Mouse (Mus musculus) spleen, postnatal 14 days (tissue): ENCODE results near the gene Bckdhb.
A peak's percentile ranks its signal among the peaks of the same experiment; 100 is the strongest.
"Not testable (repeated sequence)": the region's sequence is repeated elsewhere in the genome, so short reads cannot be mapped to it uniquely, and the experiment has no call there.

Experiments
- DNase-seq, 2 experiments: peaks; one replicate each; pipeline ENCODE4 v3.0.0; 2021 to 2022; ENCODE audit warnings: low spot score in 2 of 2

Bckdhb gene

GRCm38 (mm10) chr9:83924878-83925687 lies at the start of gene Bckdhb:
TSS of gene Bckdhb (plus strand) at chr9:83925145.
- peak; percentile 79 to 85 for DNase-seq

DNA sequence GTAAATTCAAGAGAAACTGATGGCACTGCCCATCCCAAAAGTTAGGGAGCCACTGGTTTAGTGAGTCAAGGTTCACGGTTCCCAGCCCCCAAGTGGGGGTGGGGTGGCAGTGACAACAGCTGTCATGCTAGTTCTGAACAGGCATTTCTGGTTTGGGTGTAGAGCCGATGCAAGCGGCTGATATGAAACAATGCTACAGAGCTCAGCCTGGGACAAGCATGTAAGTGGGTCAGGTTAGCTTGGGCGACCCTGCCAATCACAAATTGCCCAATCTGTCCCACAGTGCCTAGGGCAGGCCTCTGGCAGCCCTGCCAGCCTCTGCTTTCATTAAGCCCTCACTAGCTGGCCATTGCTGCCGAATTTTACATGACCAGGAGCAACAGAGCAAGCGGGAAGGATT lies 42.8 kb upstream of the Bckdhb start:
- DNase-seq = no peak

GRCm38 (mm10) chr9:83886149-83886548 lies 38.8 kb upstream of the Bckdhb start:
- no peak for DNase-seq

DNA sequence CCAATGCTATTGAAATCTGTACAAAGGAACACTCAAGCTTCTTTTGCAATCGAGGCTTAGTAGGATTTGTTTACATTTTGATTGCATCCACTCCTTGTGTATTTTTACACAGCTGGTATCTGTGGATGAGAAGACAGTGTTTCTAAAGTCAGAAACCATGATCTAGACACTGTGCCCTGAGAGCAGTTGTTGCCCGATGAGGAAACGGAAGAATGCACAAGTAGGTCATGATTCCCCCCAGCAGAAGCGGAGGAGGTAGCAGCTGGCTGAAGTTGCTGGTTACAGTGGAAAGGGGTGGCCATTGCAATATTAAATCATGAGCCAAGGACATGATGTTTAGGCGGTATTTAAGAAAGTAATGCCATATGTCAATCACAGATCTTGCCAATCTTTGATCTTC lies 36.7 kb upstream of the Bckdhb start:
- DNase-seq = no peak

GRCm38 (mm10) chr9:83893073-83893472 lies 31.9 kb upstream of the Bckdhb start:
- DNase-seq = no peak

DNA sequence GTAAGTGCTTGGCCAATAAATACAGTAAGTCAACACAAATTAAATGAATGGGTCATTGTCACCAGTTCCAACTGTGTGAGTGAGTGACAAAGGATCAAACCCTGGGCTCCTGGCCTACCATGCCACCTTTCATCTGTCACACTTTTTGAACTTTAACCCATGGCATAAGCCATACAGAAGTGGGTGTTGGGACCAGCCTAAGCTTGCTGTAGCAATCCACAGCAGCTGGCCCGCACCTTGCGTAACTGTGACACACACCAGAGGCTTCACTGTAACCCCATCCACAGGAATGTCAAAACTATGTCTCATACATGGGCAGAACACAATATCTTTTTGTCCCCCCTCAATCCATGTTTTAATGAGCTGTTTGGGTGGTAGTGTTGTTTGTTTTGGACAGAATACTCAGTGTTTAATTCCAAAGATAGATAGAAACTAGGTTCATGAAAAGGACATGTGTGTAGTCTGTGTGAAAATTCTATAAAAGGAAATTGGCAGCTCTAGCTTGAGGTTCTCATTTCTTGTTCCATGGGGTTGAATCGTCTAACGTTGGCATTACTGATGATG lies 31.1 kb upstream of the Bckdhb start:
- no peak for DNase-seq

DNA sequence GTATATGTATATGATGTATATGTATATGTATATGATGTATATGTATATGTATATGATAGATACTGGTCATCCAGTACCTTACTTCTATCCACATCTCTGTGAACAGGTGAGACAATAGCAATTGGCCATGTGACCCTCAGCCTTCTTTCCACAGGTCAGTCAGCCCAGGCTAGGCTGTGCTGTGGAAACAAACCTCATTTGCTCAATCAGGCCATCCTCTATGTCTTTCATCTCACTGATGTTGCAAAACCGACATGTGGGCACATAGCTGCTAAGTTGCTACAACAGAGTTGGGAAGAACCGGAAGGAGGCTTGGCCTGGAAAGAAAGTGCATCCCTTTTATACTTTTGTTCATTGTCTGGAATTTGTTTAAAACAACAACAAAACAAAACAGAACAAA lies 22.9 kb upstream of the Bckdhb start:
- DNase-seq = no peak

- no peak for DNase-seq
Observed at GRCm38 (mm10) chr9:83905820-83906219, 19.1 kb upstream of the Bckdhb start.

DNA sequence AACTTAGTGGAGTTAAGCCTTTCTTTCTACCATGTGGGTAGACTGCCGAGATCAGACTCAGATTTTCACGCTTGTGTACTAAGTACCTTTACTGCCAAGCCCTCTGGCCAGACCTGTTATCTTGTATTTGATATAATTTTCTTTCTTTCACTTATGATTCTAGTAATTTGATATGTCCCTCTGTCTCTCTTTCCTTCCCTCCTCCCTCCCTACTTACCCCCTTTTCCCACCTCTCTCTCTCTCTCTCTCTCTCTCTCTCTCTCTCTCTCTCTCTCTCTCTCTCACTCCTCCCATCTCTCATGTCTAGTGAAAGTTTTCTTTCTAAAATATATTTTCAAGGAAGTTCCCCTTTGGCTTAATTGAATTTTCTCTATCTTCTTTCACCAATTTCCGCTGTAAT lies 17.9 kb upstream of the Bckdhb start:
- no peak for DNase-seq

- no peak for DNase-seq
Observed at GRCm38 (mm10) chr9:83909836-83910235, 15.1 kb upstream of the Bckdhb start.

DNA sequence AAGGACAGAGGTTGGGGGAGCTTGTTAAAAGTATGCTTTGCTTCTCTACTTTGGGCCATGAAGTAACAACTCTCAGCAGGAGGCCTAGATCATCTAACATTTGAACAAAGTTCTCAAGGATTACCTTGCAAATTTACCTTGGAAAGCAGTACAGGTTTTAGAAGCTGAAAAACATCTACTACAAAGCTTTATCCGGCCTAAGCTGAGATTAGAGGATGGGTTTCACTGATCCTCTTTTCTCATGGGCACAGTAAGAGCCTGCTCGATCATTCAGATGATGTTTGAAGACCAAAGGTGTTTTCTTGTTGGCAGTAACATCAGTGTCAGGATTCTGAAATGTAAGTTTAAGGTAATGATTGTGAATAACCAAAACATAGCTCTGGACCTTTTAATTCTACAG lies 14.0 kb upstream of the Bckdhb start:
- DNase-seq = no peak

DNA sequence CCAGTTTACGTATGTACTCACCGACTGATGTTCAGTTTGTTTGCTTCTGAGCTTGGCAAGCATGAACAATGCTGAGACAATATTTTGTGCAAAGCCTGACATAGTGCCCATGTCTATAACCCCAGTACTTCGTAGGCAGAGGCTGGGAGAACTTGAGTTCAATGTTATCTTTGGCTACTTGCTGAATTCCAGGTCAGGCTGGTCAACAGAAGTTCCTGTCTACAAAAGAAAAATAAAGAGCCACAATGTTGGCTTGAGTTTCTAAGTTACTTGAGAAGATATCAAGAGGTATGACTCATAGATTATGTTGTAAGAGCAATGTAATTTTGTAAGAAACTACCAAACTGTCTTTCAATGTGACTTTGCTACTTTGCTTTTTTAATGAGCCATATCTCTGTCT lies 2.9 kb upstream of the Bckdhb start:
- DNase-seq = no peak

GRCm38 (mm10) chr9:83924356-83924755 lies 589 bp upstream of the Bckdhb start:
- no peak for DNase-seq

- DNase-seq = no peak
Observed at GRCm38 (mm10) chr9:83925688-83926041, 720 bp downstream of the Bckdhb start.

DNA sequence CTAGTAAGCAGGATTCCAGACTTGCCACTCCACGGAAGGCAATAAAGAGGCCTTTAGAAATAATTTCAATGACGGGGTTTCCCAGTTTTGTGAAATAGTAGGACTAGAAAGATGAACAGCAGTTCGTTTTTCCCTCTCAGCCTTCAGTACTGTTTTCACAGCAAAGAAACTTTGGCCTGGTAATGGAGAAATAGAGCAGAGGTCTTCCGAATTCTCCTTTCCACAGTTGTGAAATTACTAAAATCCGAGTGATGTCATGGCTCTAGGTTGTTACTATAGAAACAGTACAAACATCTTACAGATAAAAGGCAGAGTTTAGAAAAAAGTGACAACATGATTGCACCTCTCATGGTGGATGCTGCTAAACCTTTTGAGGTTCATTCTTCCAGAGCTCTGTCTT lies 1.4 kb downstream of the Bckdhb start:
- no peak for DNase-seq

- DNase-seq = not testable (repeated sequence)
Observed at GRCm38 (mm10) chr9:83939501-83939900, 14.6 kb downstream of the Bckdhb start.

DNA sequence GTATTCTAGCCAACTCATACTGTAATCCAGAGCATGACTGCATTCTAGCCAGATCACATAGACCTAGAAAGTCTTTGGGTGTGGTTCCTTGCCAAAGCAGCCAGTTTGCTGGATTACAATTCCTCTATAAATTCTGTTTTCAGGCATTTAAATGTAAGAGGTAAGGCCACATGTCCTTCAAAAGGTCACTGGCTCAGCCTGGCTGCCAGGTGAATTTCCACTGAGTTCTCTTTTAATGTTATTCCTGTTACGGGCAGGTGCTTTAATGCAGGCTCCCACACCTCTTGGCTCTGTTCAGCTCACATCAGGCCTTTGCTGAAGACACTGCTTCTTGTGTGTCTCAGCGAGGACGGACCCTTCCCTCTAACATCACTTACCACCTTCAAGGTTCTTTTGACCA lies 15.1 kb downstream of the Bckdhb start:
- no peak for DNase-seq

DNA sequence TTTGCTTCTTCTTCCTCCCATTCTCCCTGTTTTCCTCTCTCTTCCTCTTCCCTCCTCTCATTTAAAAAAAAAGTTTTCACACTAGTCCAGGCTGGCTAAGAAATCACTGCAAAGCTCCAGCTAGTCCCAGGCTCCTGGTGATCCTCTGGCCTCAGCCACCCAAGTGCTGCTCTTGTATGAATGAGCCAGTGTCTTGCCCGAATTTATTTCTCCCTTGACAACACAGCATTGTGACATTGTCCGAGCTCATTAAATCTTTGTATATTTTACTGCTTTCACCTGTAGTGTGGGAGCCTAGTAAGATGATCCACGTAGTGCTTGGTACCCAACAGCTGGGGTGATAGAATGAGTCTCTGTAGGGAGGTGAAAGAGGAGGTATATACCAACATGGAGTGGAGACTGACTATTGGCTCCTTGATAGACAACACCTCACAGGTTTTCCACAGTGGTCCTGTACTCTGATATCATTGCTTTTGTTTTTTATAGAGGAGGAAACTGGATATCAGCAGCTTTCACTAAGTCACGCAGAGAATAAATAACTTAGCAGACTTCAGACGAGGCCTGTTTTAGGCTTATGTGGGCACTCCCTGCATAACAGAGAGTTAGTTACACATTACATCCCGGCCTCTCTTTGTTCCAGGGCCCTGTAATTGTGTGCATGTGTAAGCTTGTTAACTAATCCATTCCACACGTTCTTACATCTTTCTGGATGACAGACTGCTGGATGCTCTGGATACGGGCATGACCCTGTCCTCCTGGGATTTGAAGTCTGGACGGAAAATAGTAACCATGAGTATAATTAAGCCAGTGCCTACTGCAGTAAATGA lies 15.8 kb downstream of the Bckdhb start:
- no peak for DNase-seq

DNA sequence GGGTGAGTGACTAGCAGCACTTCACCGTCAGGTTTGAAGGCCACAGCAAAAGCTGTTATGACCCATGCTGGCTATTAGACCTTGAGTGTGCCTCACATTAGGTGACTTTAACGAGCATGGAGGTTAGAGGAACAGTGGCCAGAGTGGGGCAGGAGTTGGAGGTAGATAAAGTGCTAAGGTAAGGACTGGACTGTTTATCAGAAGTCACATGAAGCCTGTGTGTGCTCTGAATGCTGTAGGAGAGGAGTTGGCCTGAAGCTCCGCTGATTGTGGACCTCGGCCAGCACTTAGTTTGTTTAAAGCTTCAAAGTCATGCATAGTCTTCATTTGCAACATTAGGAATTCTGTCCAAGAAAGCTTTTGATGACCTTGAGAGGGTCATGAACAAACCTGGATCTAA lies 26.4 kb downstream of the Bckdhb start:
- DNase-seq = no peak

DNA sequence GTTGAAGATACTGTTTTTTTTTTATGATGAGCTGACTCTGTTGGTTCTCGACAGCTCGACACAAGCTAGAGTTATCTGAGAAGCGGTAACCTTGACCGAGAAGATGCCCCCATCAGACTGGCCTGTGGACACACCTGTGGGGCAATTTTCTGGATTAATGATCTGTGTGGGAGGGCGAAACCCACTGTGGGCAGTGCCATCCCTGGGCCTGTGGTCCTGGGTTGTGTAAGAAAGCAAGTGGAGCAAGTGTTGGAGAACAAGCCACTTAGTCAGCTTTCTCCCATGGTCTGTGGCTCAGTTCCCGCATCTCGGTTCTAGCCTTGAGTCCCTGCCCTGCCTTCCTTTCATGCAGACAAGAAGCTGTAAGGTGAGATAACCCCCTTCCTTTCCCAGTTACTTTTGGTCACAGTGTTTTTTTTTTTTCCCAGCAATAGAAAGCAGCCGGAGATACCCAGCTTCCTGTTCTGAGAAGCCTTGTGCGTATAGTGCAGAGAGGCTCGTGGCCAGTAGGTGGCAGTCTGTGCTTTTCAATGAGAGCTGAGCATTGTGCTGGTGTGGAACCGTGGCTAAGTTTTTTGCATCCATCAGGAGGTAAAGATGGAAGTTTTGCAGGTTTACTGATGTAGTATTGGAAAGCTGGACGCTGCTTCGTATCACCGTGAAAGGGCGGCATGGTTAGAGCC lies 31.8 kb downstream of the Bckdhb start:
- DNase-seq = peak; percentile 43 to 64

DNA sequence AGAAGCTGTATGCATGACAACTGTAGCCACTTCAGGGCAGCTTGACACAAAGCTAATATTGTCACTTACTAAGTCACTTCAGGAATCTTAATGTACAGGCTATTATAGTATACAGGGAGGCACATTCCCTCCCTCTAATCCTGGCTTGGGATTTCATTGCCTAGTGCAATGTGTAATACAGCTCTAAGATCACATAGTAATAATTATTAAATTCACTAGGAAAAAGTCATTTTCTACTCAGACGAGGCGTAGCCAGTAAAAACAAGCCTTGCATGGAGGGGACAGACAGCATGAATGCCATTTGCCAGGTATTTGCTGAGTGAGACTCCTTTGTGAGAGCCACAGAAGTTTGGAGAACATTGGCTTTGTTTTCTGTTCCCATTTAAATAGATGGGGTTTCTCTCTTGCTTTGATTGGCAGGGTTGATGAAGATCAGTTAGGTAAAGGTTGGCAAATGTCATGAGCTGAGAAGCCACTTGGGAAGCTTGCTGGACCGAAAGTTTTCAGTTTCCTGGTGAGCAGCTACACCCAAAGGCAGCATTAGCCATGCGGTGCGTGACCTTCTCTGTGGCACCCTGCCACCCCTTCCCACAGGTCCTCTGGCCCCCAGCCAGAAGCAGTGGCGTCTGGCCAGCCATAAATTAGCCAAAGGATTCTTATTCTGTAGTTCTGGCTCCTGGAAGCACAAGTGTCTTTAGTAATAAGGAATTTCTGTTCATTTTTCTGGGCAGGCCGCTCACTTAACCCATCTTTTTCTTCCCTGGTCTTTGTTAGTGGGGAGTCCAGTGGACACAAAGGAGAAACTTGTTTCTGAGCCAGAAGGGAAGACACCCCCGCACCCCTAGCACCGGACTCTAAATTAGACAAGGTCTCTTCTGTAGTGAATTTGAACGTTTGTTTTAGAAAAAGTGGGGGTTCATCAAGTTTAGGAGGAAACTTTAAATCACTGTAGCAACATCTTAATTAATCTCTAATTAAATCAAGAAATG lies 37.4 kb downstream of the Bckdhb start:
- no peak for DNase-seq
